Mouse (Mus musculus): Measurements from ENCODE around the gene Tmem109. TPM values are rescaled to one million over a fixed set of nuclear protein-coding genes. Genes with fewer than 3 reads are reported as not detected.
A peak's percentile ranks its signal among the peaks of the same experiment; 100 is the strongest.

Gene Tmem109
- polyA plus RNA-seq (2015; fragmentation: Nextera tagmentation; extraction: Ambion mirVana), result 108 and 112 TPM in 2 replicates

- Histone ChIP-seq H3K4me3 (ENCODE audit: low read length) (peak within 1 kb of the TSS; percentile 73), H3K4me1 (ENCODE audit: control insufficient read depth, insufficient read depth, low read length) (peaks cover 14% of the 10 kb centered on the region), H3K4me2 (ENCODE audit: low read depth, low read length) (peak within 1 kb of the TSS; percentile 91), H3K9ac (ENCODE audit: low read length) (peak within 1 kb of the TSS; percentile 82), H3K27ac (ENCODE audit: low read length) (peak within 1 kb of the TSS; percentile 95), H3K27me3 (ENCODE audit: control insufficient read depth, insufficient read depth, low read length) (no peaks in the 10 kb centered on the region), H3K9me3 (replicated peaks; ENCODE audit: control insufficient read depth, low read length) (peaks cover 7% of the 10 kb centered on the region), H3K36me3 (ENCODE audit: control insufficient read depth, insufficient read depth) (no peaks in the 10 kb centered on the region; the same call in 1 of the 2 replicates)
- under 1% methylated on average over 49 of the region's 49 CpGs for WGBS
- peak; percentile 92 for ATAC-seq (replicated peaks; ENCODE audit: extremely low read depth, insufficient read depth, low FRiP score)
Measured at GRCm38 (mm10) chr19:10881426-10882154, at the start of gene Tmem109. TSS of gene Tmem109 (minus strand) at chr19:10882001.

- no peak for ATAC-seq (replicated peaks; ENCODE audit: extremely low read depth, insufficient read depth, low FRiP score)
- 53% methylated on average over 2 of the region's 2 CpGs for WGBS
Measured at GRCm38 (mm10) chr19:10930641-10931040, 48.8 kb upstream of the Tmem109 start.

DNA sequence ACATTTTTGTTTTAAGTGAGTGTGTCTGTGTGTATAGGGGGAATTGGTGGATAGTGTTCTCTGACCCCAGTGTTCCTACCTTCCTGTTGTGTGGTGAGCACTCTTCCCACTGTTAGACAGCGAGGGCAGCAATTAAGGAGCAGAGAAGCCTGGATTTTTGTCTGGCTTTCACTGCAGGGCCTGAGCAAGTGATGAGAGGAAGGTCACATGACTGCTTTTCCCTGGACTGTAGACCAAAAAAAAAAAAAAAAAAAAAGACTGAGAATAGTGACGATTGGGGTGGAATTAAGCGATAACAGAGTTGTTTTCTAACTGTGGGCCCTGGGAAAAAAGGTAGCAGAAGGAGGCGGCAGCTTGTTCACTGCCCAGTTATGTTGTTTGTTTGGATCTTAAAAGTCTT, 44.9 kb upstream of the Tmem109 start:
- H3K27ac ChIP-seq (ENCODE audit: low read length), result peak overlapping the region; percentile 51
- no peaks in the 10 kb centered on the region for H3K27me3 ChIP-seq (ENCODE audit: control insufficient read depth, insufficient read depth, low read length)
- peaks cover 9% of the 10 kb centered on the region; the same call in 1 of the 2 replicates for H3K4me1 ChIP-seq (ENCODE audit: control insufficient read depth, insufficient read depth, low read length)
- no peak for ATAC-seq (replicated peaks; ENCODE audit: extremely low read depth, insufficient read depth, low FRiP score)
- no peaks in the 10 kb centered on the region for H3K9me3 ChIP-seq (replicated peaks; ENCODE audit: control insufficient read depth, low read length)
- no peak overlapping the region for H3K4me2 ChIP-seq (ENCODE audit: low read depth, low read length)
- H3K36me3 ChIP-seq (ENCODE audit: control insufficient read depth, insufficient read depth), result no peaks in the 10 kb centered on the region
- no peak overlapping the region for H3K4me3 ChIP-seq (ENCODE audit: low read length)
- 38% methylated on average over 4 of the region's 4 CpGs for WGBS
- H3K9ac ChIP-seq (ENCODE audit: low read length), result no peak overlapping the region

More at GRCm38 (mm10) chr19:10930641-10931040, 48.8 kb upstream of the Tmem109 start:
- Histone ChIP-seq H3K27me3 (ENCODE audit: control insufficient read depth, insufficient read depth, low read length) (no peaks in the 10 kb centered on the region), H3K27ac (ENCODE audit: low read length) (no peak overlapping the region), H3K36me3 (ENCODE audit: control insufficient read depth, insufficient read depth) (no peaks in the 10 kb centered on the region), H3K9ac (ENCODE audit: low read length) (no peak overlapping the region), H3K4me3 (ENCODE audit: low read length) (no peak overlapping the region), H3K4me2 (ENCODE audit: low read depth, low read length) (no peak overlapping the region), H3K9me3 (replicated peaks; ENCODE audit: control insufficient read depth, low read length) (no peaks in the 10 kb centered on the region), H3K4me1 (ENCODE audit: control insufficient read depth, insufficient read depth, low read length) (peaks cover 8% of the 10 kb centered on the region; the same call in 1 of the 2 replicates)

GRCm38 (mm10) chr19:10926123-10926621, 44.4 kb upstream of the Tmem109 start:
- Histone ChIP-seq H3K9ac (ENCODE audit: low read length) (no peak overlapping the region), H3K27me3 (ENCODE audit: control insufficient read depth, insufficient read depth, low read length) (no peaks in the 10 kb centered on the region), H3K27ac (ENCODE audit: low read length) (peak overlapping the region; percentile 51), H3K36me3 (ENCODE audit: control insufficient read depth, insufficient read depth) (no peaks in the 10 kb centered on the region), H3K9me3 (replicated peaks; ENCODE audit: control insufficient read depth, low read length) (no peaks in the 10 kb centered on the region), H3K4me1 (ENCODE audit: control insufficient read depth, insufficient read depth, low read length) (peaks cover 9% of the 10 kb centered on the region; the same call in 1 of the 2 replicates), H3K4me3 (ENCODE audit: low read length) (no peak overlapping the region), H3K4me2 (ENCODE audit: low read depth, low read length) (no peak overlapping the region)
- 56% methylated on average over 6 of the region's 6 CpGs for WGBS
- no peak for ATAC-seq (replicated peaks; ENCODE audit: extremely low read depth, insufficient read depth, low FRiP score)

GRCm38 (mm10) chr19:10924220-10924619, 42.4 kb upstream of the Tmem109 start:
- no peaks in the 10 kb centered on the region for H3K27me3 ChIP-seq (ENCODE audit: control insufficient read depth, insufficient read depth, low read length)
- no peak overlapping the region for H3K9ac ChIP-seq (ENCODE audit: low read length)
- H3K9me3 ChIP-seq (replicated peaks; ENCODE audit: control insufficient read depth, low read length), result no peaks in the 10 kb centered on the region
- WGBS, result 38% methylated on average over 4 of the region's 4 CpGs
- no peak overlapping the region for H3K4me2 ChIP-seq (ENCODE audit: low read depth, low read length)
- H3K36me3 ChIP-seq (ENCODE audit: control insufficient read depth, insufficient read depth), result no peaks in the 10 kb centered on the region
- H3K4me1 ChIP-seq (ENCODE audit: control insufficient read depth, insufficient read depth, low read length), result peaks cover 9% of the 10 kb centered on the region; the same call in 1 of the 2 replicates
- no peak for ATAC-seq (replicated peaks; ENCODE audit: extremely low read depth, insufficient read depth, low FRiP score)
- H3K4me3 ChIP-seq (ENCODE audit: low read length), result no peak overlapping the region
- H3K27ac ChIP-seq (ENCODE audit: low read length), result no peak overlapping the region

- Histone ChIP-seq H3K36me3 (ENCODE audit: control insufficient read depth, insufficient read depth) (no peaks in the 10 kb centered on the region), H3K27me3 (ENCODE audit: control insufficient read depth, insufficient read depth, low read length) (no peaks in the 10 kb centered on the region), H3K9ac (ENCODE audit: low read length) (no peak overlapping the region), H3K9me3 (replicated peaks; ENCODE audit: control insufficient read depth, low read length) (no peaks in the 10 kb centered on the region), H3K4me1 (ENCODE audit: control insufficient read depth, insufficient read depth, low read length) (peaks cover 4% of the 10 kb centered on the region; the same call in 1 of the 2 replicates), H3K4me3 (ENCODE audit: low read length) (no peak overlapping the region), H3K4me2 (ENCODE audit: low read depth, low read length) (no peak overlapping the region), H3K27ac (ENCODE audit: low read length) (no peak overlapping the region)
- 69% methylated on average over 3 of the region's 3 CpGs for WGBS
- no peak for ATAC-seq (replicated peaks; ENCODE audit: extremely low read depth, insufficient read depth, low FRiP score)
Measured at GRCm38 (mm10) chr19:10921058-10921457, 39.3 kb upstream of the Tmem109 start.

DNA sequence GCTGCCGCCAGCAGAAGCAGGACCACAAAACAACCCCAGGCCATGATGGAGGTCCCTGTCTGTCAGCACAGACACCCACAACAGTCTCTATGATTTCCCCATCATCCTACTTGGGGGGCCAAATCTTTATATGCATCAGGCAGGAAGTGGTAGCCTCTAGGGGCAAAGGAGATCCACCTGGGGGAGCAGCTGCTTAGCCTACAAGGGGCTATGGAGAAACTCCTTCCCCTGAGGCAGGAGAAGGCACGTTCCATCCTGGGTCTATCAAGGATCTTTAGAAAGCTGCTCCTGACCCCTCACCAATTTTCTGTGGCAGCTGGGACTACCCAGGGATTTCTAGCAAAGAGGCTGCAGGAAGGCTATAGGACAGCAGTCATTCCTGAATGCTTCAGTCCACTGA, 38.7 kb upstream of the Tmem109 start, which contains the start of gene Zp1:
TSS of gene Zp1 (minus strand) at position 101 of the 400 bp plus-strand sequence.
- WGBS, result 62% methylated on average over 2 of the region's 2 CpGs
- Histone ChIP-seq H3K27me3 (ENCODE audit: control insufficient read depth, insufficient read depth, low read length) (no peaks in the 10 kb centered on the region), H3K4me1 (ENCODE audit: control insufficient read depth, insufficient read depth, low read length) (peaks cover 2% of the 10 kb centered on the region; the same call in 1 of the 2 replicates), H3K36me3 (ENCODE audit: control insufficient read depth, insufficient read depth) (no peaks in the 10 kb centered on the region), H3K4me2 (ENCODE audit: low read depth, low read length) (no peak within 1 kb of the TSS), H3K9ac (ENCODE audit: low read length) (no peak within 1 kb of the TSS), H3K27ac (ENCODE audit: low read length) (no peak within 1 kb of the TSS), H3K9me3 (replicated peaks; ENCODE audit: control insufficient read depth, low read length) (no peaks in the 10 kb centered on the region), H3K4me3 (ENCODE audit: low read length) (no peak within 1 kb of the TSS)
- no peak for ATAC-seq (replicated peaks; ENCODE audit: extremely low read depth, insufficient read depth, low FRiP score)

DNA sequence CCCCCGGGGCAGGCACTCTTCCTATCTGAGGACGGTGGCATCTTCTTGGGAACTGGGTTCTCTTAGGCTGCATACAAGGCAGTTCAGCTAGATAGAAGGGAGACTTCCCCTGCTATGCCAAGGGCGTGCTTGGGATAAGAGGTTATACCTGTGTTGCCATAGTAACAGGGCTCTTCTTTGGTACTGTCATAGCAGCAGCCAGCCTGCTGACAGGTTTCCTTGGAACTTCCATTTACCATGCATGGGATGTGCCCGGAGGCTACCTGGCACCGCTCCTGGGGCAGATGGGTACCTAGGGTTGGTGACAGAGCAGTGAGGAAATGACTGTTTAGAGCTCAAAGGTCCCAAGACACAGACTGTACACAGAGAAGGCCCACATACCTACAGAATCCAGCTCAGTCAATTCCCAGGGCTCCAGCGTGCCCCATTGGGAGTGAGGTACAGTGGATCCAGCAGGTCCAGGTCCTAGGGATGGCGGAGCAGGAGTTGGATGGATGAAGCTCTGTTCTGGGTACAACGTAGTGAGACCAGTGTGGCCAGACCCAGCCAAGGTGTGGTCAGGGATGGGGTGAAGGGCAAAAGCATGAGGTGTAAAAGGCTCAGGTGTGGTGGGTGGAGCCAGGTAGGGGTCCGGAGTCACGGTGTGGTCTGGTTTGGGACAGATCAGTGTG, 36.7 kb upstream of the Tmem109 start:
- H3K27me3 ChIP-seq (ENCODE audit: control insufficient read depth, insufficient read depth, low read length), result no peaks in the 10 kb centered on the region
- no peak overlapping the region for H3K4me2 ChIP-seq (ENCODE audit: low read depth, low read length)
- no peaks in the 10 kb centered on the region for H3K36me3 ChIP-seq (ENCODE audit: control insufficient read depth, insufficient read depth)
- no peak overlapping the region for H3K4me3 ChIP-seq (ENCODE audit: low read length)
- H3K9ac ChIP-seq (ENCODE audit: low read length), result no peak overlapping the region
- no peaks in the 10 kb centered on the region for H3K9me3 ChIP-seq (replicated peaks; ENCODE audit: control insufficient read depth, low read length)
- peaks cover 11% of the 10 kb centered on the region for H3K4me1 ChIP-seq (ENCODE audit: control insufficient read depth, insufficient read depth, low read length)
- ATAC-seq (replicated peaks; ENCODE audit: extremely low read depth, insufficient read depth, low FRiP score), result no peak
- H3K27ac ChIP-seq (ENCODE audit: low read length), result no peak overlapping the region
- 84% methylated on average over 10 of the region's 10 CpGs for WGBS

DNA sequence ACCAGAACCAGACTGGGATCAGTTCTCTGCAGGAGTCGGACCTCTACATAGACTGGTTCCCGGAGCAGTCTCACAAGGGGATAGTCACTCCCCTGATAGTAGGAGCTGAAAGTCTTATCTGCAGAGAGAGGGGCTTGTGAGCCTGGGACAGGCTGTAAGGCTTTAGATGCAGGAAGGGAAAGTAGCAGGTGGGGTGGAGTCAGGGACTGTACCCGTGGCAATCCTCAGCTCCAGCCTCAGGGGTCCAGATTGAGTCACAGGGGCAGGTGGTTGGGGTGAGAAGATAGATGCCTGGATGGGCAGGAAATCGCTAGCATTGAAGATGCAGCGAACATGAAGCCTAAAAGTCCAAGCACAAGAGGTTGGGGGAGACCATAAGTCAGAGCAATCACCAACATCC, 34.7 kb upstream of the Tmem109 start:
- no peak overlapping the region for H3K4me3 ChIP-seq (ENCODE audit: low read length)
- no peak overlapping the region for H3K4me2 ChIP-seq (ENCODE audit: low read depth, low read length)
- no peaks in the 10 kb centered on the region for H3K9me3 ChIP-seq (replicated peaks; ENCODE audit: control insufficient read depth, low read length)
- H3K4me1 ChIP-seq (ENCODE audit: control insufficient read depth, insufficient read depth, low read length), result peaks cover 15% of the 10 kb centered on the region
- no peak for ATAC-seq (replicated peaks; ENCODE audit: extremely low read depth, insufficient read depth, low FRiP score)
- 46% methylated on average over 5 of the region's 5 CpGs for WGBS
- no peaks in the 10 kb centered on the region for H3K27me3 ChIP-seq (ENCODE audit: control insufficient read depth, insufficient read depth, low read length)
- H3K27ac ChIP-seq (ENCODE audit: low read length), result no peak overlapping the region
- no peak overlapping the region for H3K9ac ChIP-seq (ENCODE audit: low read length)
- no peaks in the 10 kb centered on the region for H3K36me3 ChIP-seq (ENCODE audit: control insufficient read depth, insufficient read depth)
